Mouse (Mus musculus): ENCODE data around the gene Myo18a. TPM values are rescaled to one million over a fixed set of nuclear protein-coding genes. Genes with fewer than 3 reads are reported as not detected.

The Myo18a gene
- polyA plus RNA-seq, 1 experiment = 92.1 TPM

DNA sequence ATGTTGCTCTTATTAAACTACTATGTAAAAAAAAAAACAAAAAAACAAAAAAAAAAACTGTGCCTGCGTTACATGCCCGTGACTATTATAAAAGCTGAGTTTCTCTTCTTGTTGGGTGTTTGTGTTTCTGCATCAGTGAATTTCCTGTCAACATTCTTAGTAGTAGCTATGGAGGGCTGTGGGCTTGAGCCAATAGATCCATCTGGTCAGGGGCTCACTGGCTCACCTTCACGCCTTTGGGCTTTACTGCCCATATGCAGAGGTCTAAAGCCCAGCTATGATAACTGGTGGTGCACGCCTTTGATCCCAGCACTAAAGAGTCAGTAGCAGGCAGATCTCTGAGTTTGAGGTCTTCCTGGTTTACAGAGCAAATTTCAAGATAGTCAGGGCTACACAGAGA, 6.5 kb downstream of the Myo18a start:
- no peak for TF ChIP-seq CTCF (IDR thresholded peaks at IDR 0.05; ENCODE audit: insufficient read depth, low read length)
- no peak for TF ChIP-seq POLR2A (IDR thresholded peaks at IDR 0.05; ENCODE audit: borderline replicate concordance, extremely low read depth, low read depth, low read length)
- Histone ChIP-seq H3K4me3 (replicated peaks; ENCODE audit: extremely low read depth, low read depth, low read length) (no peak overlapping the region), H3K4me1 (ENCODE audit: control insufficient read depth, insufficient read depth, low read length) (peaks cover 22% of the 10 kb centered on the region)
- 65% methylated on average over 4 of the region's 4 CpGs for WGBS
- no peak for DNase-seq

DNA sequence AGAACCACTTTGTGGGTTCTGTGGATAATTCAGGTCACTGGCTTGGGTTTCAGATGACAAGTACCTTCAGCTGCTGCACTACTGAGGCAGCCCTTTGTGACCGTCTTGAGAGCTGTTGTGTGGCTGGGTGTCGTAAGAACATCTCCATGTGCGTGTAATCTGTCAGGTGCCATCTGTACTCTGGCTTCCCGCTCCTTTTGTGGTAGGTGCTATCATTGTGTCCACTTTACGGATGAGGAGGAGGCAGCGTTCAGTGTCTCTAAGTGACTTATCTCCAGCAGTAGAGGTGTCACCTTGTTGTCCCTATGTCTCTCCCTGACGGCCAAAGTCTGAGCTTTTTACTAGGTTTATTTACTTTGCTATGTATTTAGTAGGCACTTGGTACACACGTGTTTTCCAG, 7.3 kb downstream of the Myo18a start:
- TF ChIP-seq CTCF (IDR thresholded peaks at IDR 0.05; ENCODE audit: insufficient read depth, low read length) (no peak), POLR2A (IDR thresholded peaks at IDR 0.05; ENCODE audit: borderline replicate concordance, extremely low read depth, low read depth, low read length) (no peak)
- 65% methylated on average over 8 of the region's 8 CpGs for WGBS

DNA sequence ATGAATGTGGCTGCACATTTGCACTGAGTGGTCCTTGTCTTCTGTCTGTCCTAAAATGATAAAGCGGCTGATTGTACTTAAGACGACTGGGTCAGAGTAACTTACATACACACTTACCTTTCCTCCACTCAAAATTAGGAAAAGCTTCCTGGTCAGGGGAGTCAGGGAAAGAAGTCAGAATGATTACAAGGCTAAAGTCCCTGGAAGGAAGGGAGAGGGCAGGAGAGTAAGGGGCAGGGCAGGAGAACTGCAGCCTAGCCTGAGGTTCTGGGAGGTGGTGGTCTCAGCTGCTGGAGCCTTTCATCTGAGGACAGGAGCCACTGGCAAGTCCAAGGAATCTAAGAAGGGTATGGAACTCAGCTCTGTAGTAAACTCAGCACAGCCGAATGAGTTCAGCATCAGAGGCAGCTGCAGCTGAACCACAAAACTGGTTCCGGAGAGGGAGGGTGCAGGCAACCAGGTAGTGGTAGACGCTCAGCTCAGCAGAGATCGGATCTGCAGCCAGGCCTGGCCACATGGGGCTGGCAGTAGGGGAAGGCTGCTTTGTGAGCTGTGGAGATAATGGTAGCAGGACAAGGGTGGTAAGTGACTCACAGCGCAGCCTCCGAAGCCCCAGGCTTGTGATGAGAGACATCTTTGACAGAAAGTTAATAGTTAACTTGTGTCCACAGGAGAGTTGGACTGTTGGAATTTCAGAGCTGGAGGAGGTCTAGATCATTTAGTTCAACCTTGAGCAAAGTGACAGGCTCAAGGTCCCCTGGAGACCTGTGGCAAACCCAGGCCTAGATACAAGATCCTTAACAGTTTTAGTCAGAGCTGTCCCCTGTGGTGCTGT, 9.1 kb downstream of the Myo18a start:
- WGBS = 57% methylated on average over 8 of the region's 8 CpGs
- no peak overlapping the region for H3K4me3 ChIP-seq (replicated peaks; ENCODE audit: extremely low read depth, low read depth, low read length)
- H3K4me1 ChIP-seq (ENCODE audit: control insufficient read depth, insufficient read depth, low read length) = peaks cover 8% of the 10 kb centered on the region
- TF ChIP-seq CTCF (IDR thresholded peaks at IDR 0.05; ENCODE audit: insufficient read depth, low read length) = no peak
- no peak for TF ChIP-seq POLR2A (IDR thresholded peaks at IDR 0.05; ENCODE audit: borderline replicate concordance, extremely low read depth, low read depth, low read length)
- no peak for DNase-seq

More for the DNA sequence above, 7.3 kb downstream of the Myo18a start:
- H3K4me3 ChIP-seq (replicated peaks; ENCODE audit: extremely low read depth, low read depth, low read length) = no peak overlapping the region
- no peak for DNase-seq
- peaks cover 18% of the 10 kb centered on the region for H3K4me1 ChIP-seq (ENCODE audit: control insufficient read depth, insufficient read depth, low read length)

DNA sequence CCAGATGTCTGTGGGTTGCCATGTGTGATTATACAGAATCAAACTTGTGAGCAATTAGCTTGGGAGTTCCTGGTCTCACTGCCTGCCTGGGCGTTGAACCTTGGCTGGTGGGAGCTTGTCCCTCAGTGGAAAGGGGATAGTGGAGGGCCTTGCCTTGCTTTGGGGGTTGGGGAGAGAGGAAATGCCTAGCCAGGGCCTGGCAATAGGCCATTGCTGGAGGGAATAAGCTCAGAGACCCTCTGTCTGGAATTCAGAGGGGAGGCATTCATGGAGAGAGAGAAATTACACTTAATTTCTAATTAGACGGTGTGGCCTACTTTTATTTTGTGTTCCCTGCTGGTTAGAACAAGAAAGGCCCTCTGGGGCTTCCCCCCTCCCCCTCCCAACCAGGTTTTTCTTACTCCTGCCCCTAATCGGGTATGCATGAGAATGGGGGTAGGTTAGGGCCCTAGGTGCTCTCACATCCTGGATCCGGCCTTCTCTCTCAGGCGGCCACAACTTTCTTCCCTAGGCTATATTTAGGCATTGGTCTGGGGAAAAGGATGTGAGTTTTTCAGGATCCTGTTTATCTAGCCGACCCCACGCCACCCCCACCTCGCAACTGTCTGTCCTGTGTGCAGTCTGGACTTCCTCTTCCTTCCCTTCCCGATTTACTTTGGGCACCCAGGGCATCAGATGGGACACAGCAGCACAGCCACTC, 12.8 kb downstream of the Myo18a start:
- Histone ChIP-seq H3K4me3 (replicated peaks; ENCODE audit: extremely low read depth, low read depth, low read length) (no peak overlapping the region), H3K4me1 (ENCODE audit: control insufficient read depth, insufficient read depth, low read length) (peaks cover 3% of the 10 kb centered on the region)
- WGBS = 39% methylated on average over 9 of the region's 9 CpGs
- TF ChIP-seq POLR2A (IDR thresholded peaks at IDR 0.05; ENCODE audit: borderline replicate concordance, extremely low read depth, low read depth, low read length) (no peak), CTCF (IDR thresholded peaks at IDR 0.05; ENCODE audit: insufficient read depth, low read length) (no peak)
- no peak for DNase-seq

DNA sequence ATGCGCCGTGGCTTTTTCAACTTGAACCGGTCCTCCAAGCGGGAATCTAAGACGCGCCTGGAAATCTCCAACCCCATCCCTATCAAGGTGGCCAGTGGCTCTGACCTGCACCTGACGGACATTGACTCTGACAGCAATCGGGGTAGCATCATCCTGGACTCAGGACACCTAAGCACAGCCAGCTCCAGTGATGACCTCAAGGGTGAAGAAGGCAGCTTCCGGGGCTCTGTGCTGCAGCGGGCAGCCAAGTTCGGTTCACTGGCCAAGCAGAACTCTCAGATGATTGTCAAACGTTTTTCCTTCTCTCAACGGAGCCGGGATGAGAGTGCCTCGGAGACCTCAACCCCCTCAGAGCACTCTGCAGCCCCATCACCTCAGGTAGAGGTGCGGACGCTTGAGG, 14.4 kb downstream of the Myo18a start:
- DNase-seq = no peak
- WGBS = 89% methylated on average over 17 of the region's 17 CpGs
- TF ChIP-seq CTCF (IDR thresholded peaks at IDR 0.05; ENCODE audit: insufficient read depth, low read length) (no peak), POLR2A (IDR thresholded peaks at IDR 0.05; ENCODE audit: borderline replicate concordance, extremely low read depth, low read depth, low read length) (no peak)
- peaks cover 8% of the 10 kb centered on the region for H3K4me1 ChIP-seq (ENCODE audit: control insufficient read depth, insufficient read depth, low read length)
- H3K4me3 ChIP-seq (replicated peaks; ENCODE audit: extremely low read depth, low read depth, low read length) = no peak overlapping the region

DNA sequence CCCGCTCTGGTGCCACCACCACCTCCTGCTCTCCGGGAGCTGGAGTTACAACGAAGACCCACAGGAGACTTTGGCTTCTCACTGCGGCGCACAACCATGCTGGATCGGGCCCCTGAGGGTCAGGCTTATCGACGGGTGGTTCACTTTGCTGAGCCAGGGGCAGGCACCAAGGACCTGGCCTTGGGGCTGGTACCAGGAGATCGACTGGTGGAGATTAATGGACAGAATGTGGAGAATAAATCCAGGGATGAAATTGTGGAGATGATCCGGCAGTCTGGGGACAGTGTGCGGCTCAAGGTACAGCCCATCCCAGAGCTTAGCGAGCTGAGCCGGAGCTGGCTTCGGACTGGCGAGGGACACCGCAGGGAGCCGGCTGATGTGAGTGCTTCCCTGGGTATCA, 14.9 kb downstream of the Myo18a start:
- peaks cover 10% of the 10 kb centered on the region for H3K4me1 ChIP-seq (ENCODE audit: control insufficient read depth, insufficient read depth, low read length)
- DNase-seq = no peak
- TF ChIP-seq POLR2A (IDR thresholded peaks at IDR 0.05; ENCODE audit: borderline replicate concordance, extremely low read depth, low read depth, low read length) (no peak), CTCF (IDR thresholded peaks at IDR 0.05; ENCODE audit: insufficient read depth, low read length) (no peak)
- WGBS = 94% methylated on average over 17 of the region's 17 CpGs
- no peak overlapping the region for H3K4me3 ChIP-seq (replicated peaks; ENCODE audit: extremely low read depth, low read depth, low read length)

DNA sequence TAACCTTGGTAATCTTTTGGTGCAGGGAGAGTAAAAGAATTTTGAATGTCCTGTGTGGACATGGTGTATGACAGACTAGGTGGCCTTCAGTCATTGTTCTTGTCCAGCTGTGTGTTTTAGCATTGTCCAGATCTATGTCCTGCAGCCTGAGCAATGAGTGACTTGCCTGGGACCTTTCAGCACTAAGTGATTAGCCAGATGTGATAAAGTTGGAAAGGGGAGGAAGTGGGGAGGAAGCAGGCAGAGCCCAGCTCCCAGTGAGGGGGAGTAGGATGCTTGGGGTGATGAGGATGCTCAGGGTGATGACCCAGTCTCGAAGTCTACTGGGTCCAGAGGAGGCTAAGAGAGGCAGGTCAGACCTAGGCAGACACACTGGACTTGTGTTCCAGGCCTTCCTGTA, 16.2 kb downstream of the Myo18a start:
- TF ChIP-seq CTCF (IDR thresholded peaks at IDR 0.05; ENCODE audit: insufficient read depth, low read length) (no peak), POLR2A (IDR thresholded peaks at IDR 0.05; ENCODE audit: borderline replicate concordance, extremely low read depth, low read depth, low read length) (no peak)
- WGBS = 42% methylated on average over 1 of the region's 1 CpGs
- no peak for DNase-seq
- H3K4me1 ChIP-seq (ENCODE audit: control insufficient read depth, insufficient read depth, low read length) = peaks cover 23% of the 10 kb centered on the region
- H3K4me3 ChIP-seq (replicated peaks; ENCODE audit: extremely low read depth, low read depth, low read length) = no peak overlapping the region

DNA sequence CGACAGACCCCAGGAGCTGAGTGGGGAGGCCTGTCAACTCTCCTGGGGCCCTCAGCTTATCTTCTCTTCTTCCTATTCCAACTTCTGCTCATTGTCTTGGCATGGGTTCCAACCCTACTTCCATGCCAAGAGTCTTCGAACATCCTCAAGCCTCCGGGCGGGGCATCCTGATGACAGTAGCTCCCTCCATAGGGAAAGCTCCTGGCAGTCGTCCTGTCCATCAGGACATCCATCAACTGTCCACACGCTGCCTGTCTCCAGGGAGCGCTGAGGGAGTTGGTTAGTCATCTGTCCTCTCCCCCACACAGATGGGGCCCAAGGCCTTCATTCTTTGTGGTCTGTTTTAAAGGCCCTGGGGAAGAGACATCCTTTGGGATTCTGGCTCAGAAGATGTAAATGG, 18.0 kb downstream of the Myo18a start:
- peaks cover 39% of the 10 kb centered on the region for H3K4me1 ChIP-seq (ENCODE audit: control insufficient read depth, insufficient read depth, low read length)
- DNase-seq = no peak
- TF ChIP-seq CTCF (IDR thresholded peaks at IDR 0.05; ENCODE audit: insufficient read depth, low read length) (no peak), POLR2A (IDR thresholded peaks at IDR 0.05; ENCODE audit: borderline replicate concordance, extremely low read depth, low read depth, low read length) (no peak)
- WGBS = 45% methylated on average over 7 of the region's 7 CpGs
- H3K4me3 ChIP-seq (replicated peaks; ENCODE audit: extremely low read depth, low read depth, low read length) = no peak overlapping the region

DNA sequence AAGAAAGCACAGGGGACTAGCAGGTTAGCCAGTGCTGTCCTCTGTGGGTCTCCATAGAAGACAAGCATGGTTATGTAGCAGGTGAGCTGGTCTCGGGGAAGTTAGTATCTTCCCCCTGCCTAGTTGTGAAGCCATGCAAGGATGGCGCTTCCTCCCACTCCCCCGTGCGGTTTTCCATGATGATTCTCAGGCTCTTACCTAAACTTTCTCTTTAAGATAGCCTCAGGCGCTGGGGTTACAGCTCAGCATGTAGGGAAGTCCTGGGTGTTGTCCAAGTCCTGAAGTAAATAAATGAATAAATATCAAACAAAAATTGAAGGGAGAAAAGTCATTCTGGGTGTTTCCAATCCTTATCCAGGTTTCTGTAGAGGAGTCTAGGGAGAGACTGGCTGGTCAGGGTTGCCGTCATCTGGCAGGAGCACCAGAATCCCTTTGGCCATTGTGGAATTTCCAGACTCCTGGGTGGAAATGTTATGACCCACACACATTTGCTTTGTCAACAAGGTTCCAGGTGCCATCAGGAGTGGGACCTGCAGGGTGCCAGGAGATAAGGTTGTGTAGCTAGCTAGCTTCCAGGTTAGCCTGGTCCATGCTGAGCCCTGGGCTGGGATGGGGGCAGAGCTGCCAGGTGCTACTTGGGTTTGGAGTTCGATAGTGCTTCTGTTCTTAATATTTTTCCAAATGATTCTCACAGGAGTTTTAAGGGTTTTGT, 19.2 kb downstream of the Myo18a start:
- TF ChIP-seq CTCF (IDR thresholded peaks at IDR 0.05; ENCODE audit: insufficient read depth, low read length) (no peak), POLR2A (IDR thresholded peaks at IDR 0.05; ENCODE audit: borderline replicate concordance, extremely low read depth, low read depth, low read length) (no peak)
- no peak for DNase-seq
- no peak overlapping the region for H3K4me3 ChIP-seq (replicated peaks; ENCODE audit: extremely low read depth, low read depth, low read length)
- WGBS = 75% methylated on average over 7 of the region's 7 CpGs
- H3K4me1 ChIP-seq (ENCODE audit: control insufficient read depth, insufficient read depth, low read length) = peaks cover 45% of the 10 kb centered on the region

All from lung, adult 2 months (tissue).